ENCODE assay signal across 16 mouse cellular contexts in genomic region chr7:136032026-136032425, GRCm38 (mm10).
"Had no signal": no experiment of that assay in that cellular context is flagged by ENCODE, and none has a peak within 500 bp of the region (broad histone marks: within the 10 kb centered on the region; RNA-seq: fewer than 3 reads in every experiment).

No protein-coding gene starts in this region.

- H3K27me3 ChIP-seq: midbrain, embryonic 13.5 days; neural tube, embryonic 12.5 days had no signal

- H3K4me2 ChIP-seq: limb, embryonic 13.5 days; midbrain, embryonic 13.5 days; neural tube, embryonic 12.5 days had no signal

- H3K4me3 ChIP-seq: limb, embryonic 13.5 days; midbrain, embryonic 13.5 days; myocyte; neural tube, embryonic 12.5 days had no signal

- H3K27ac ChIP-seq: kidney, postnatal 0 days; limb, embryonic 13.5 days; liver, embryonic 14.5 days; midbrain, embryonic 13.5 days; neural tube, embryonic 12.5 days had no signal

- H3K9me3 ChIP-seq: limb, embryonic 13.5 days; midbrain, embryonic 13.5 days; neural tube, embryonic 12.5 days had no signal

- DNase-seq: kidney, adult 11 months; kidney, adult 9 months; kidney, postnatal 36 days; layer of hippocampus, adult 9-11 months; layer of hippocampus, postnatal 36 days; lung, adult 18-20 months; retina, postnatal 1 day; right cerebral cortex, postnatal 4 days; spleen, adult 18-20 months; thymus, postnatal 4 days had no signal

- H3K36me3 ChIP-seq: limb, embryonic 13.5 days; midbrain, embryonic 13.5 days; neural tube, embryonic 12.5 days had no signal

- ATAC-seq: midbrain, embryonic 13.5 days had no signal

- H3K9ac ChIP-seq: limb, embryonic 13.5 days; liver, embryonic 14.5 days; midbrain, embryonic 13.5 days; neural tube, embryonic 12.5 days had no signal

- H3K4me1 ChIP-seq: midbrain, embryonic 13.5 days; neural tube, embryonic 12.5 days had no signal
